Mouse (Mus musculus): Measurements from ENCODE around the gene Pcsk1n. TPM values are rescaled to one million over a fixed set of nuclear protein-coding genes. Genes with fewer than 3 reads are reported as not detected.
A peak's percentile ranks its signal among the peaks of the same experiment; 100 is the strongest.

Pcsk1n gene
- polyA plus RNA-seq (2015; fragmentation: Nextera tagmentation; extraction: Ambion mirVana) = 101 and 151 TPM in 2 replicates

DNA sequence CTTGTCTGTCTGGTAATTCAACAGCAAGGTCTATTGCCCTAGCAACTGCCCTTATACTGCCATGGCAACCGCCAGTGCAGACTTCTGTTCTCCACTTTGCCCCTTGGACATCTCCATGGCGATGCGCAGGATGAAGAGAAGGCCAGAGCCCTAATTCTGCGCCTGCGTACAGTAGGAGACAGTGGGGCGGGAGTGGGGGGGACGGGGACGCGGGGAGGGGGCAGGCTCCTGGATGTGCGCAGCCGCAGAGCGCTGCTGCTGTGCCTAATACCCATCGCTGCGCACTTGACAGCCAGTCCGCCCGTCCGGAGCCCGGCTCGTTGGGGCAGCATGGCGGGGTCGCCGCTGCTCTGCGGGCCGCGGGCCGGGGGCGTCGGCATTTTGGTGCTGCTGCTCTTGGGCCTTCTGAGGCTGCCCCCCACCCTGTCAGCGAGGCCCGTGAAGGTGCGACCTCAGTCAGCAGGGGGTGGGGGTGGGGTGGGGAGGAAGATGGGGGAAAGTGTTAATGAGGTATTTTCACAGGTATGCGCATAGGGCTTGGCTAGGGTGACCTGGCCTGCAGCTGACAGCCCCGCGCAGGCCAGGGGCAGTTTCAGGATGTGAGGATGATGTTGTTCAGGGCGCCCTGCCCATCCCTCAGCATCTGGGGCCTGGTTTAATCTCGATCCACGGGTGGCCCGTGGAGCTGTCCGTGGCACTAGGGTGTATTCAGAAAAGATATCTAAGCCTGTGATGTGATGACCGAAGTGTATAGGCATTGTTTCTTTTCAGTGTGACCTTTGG, at the start of gene Pcsk1n:
TSS of gene Pcsk1n (plus strand) at position 222 of the 783 bp plus-strand sequence.
- Histone ChIP-seq H3K4me3 (replicated peaks; ENCODE audit: low read length) (peak within 1 kb of the TSS; percentile 56), H3K4me2 (ENCODE audit: low read length) (peak within 1 kb of the TSS; percentile 58), H3K36me3 (ENCODE audit: control insufficient read depth, insufficient read depth) (no peaks in the 10 kb centered on the region), H3K27ac (ENCODE audit: low read length) (peak within 1 kb of the TSS; percentile 50), H3K9me3 (ENCODE audit: control insufficient read depth, low read length) (no peaks in the 10 kb centered on the region), H3K27me3 (replicated peaks; ENCODE audit: control insufficient read depth, insufficient read depth, low read length) (peaks cover 3% of the 10 kb centered on the region; the same call in 1 of the 2 replicates), H3K9ac (replicated peaks; ENCODE audit: low read depth, low read length) (peak within 1 kb of the TSS; percentile 59), H3K4me1 (replicated peaks; ENCODE audit: control insufficient read depth, insufficient read depth, low read length) (peaks cover 7% of the 10 kb centered on the region)
- ATAC-seq = peak; percentile 90
- WGBS = 15% methylated on average over 26 of the region's 40 CpGs

GRCm38 (mm10) chrX:7869826-7870225, 49.8 kb upstream of the Pcsk1n start:
- Histone ChIP-seq H3K36me3 (ENCODE audit: control insufficient read depth, insufficient read depth) (peaks cover 5% of the 10 kb centered on the region; the same call in 1 of the 2 replicates), H3K27ac (ENCODE audit: low read length) (no peak overlapping the region), H3K4me2 (ENCODE audit: low read length) (no peak overlapping the region), H3K9ac (replicated peaks; ENCODE audit: low read depth, low read length) (no peak overlapping the region), H3K4me1 (replicated peaks; ENCODE audit: control insufficient read depth, insufficient read depth, low read length) (no peaks in the 10 kb centered on the region), H3K9me3 (ENCODE audit: control insufficient read depth, low read length) (no peaks in the 10 kb centered on the region), H3K4me3 (replicated peaks; ENCODE audit: low read length) (no peak overlapping the region), H3K27me3 (replicated peaks; ENCODE audit: control insufficient read depth, insufficient read depth, low read length) (no peaks in the 10 kb centered on the region)
- 16% methylated on average over 3 of the region's 3 CpGs for WGBS
- no peak for ATAC-seq

DNA sequence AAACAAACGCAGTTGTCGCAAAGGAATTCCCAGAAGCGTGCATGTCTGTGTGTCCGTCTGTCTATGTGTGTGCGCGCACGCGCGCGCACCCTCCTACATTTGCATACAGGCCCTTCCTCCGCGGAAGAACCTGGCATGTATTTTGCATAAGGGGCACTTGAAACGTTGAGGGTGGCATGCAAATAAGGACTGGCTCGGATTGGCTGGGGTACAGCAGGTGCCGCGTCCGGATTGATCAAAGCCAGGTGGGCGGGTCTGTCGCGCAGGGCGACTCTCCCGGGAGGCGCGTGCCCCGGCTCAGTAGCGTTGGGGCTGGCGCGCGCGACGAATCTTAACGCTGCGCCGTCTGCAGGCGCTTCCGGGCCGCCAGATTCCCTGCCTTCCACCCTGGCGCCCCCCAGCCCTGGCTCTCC, 41.6 kb upstream of the Pcsk1n start, which contains the start of gene Pim2:
TSS of gene Pim2 (plus strand) at position 256 of the 413 bp plus-strand sequence.
- Histone ChIP-seq H3K9ac (replicated peaks; ENCODE audit: low read depth, low read length) (peak within 1 kb of the TSS; percentile 63), H3K27ac (ENCODE audit: low read length) (peak within 1 kb of the TSS; percentile 47), H3K4me1 (replicated peaks; ENCODE audit: control insufficient read depth, insufficient read depth, low read length) (peaks cover 13% of the 10 kb centered on the region), H3K4me2 (ENCODE audit: low read length) (peak within 1 kb of the TSS; percentile 77), H3K9me3 (ENCODE audit: control insufficient read depth, low read length) (no peaks in the 10 kb centered on the region), H3K4me3 (replicated peaks; ENCODE audit: low read length) (peak within 1 kb of the TSS; percentile 51), H3K27me3 (replicated peaks; ENCODE audit: control insufficient read depth, insufficient read depth, low read length) (no peaks in the 10 kb centered on the region), H3K36me3 (ENCODE audit: control insufficient read depth, insufficient read depth) (peaks cover 2% of the 10 kb centered on the region; the same call in 1 of the 2 replicates)
- WGBS = 13% methylated on average over 36 of the region's 38 CpGs
- ATAC-seq = peak; percentile 91

- Histone ChIP-seq H3K9ac (replicated peaks; ENCODE audit: low read depth, low read length) (peak overlapping the region; percentile 63), H3K27ac (ENCODE audit: low read length) (no peak overlapping the region), H3K4me1 (replicated peaks; ENCODE audit: control insufficient read depth, insufficient read depth, low read length) (peaks cover 16% of the 10 kb centered on the region), H3K36me3 (ENCODE audit: control insufficient read depth, insufficient read depth) (peaks cover 2% of the 10 kb centered on the region; the same call in 1 of the 2 replicates), H3K9me3 (ENCODE audit: control insufficient read depth, low read length) (no peaks in the 10 kb centered on the region), H3K4me3 (replicated peaks; ENCODE audit: low read length) (peak overlapping the region; percentile 51), H3K27me3 (replicated peaks; ENCODE audit: control insufficient read depth, insufficient read depth, low read length) (no peaks in the 10 kb centered on the region), H3K4me2 (ENCODE audit: low read length) (peak overlapping the region; percentile 77)
- ATAC-seq = peak; percentile 21
- WGBS = 15% methylated on average over 21 of the region's 21 CpGs
Observed at GRCm38 (mm10) chrX:7878495-7878894, 41.1 kb upstream of the Pcsk1n start.

DNA sequence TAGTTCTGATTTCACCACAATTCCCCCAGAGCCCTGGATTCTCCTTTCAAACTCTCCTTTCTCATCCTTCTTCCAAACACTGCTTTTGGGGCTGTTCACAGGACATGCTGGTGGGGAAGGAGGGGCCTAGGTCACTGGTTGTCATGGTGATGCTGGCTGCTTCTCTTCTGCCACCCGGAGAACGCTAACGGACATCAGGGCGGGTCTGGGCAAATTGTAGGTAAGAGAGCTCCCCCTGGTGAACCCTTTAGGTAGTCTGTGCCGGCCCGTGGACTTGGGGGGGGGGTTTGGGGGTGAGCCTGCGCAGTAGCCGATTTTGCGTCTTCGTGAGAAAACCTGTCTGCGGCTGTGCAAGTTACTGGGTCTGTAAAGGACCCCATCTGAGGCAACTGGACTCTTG, 39.8 kb upstream of the Pcsk1n start:
- Histone ChIP-seq H3K9ac (replicated peaks; ENCODE audit: low read depth, low read length) (0 out of 2 replicates have a peak overlapping the region, but pooled peaks have one; percentile 6), H3K4me2 (ENCODE audit: low read length) (peak overlapping the region; percentile 77), H3K27me3 (replicated peaks; ENCODE audit: control insufficient read depth, insufficient read depth, low read length) (no peaks in the 10 kb centered on the region), H3K9me3 (ENCODE audit: control insufficient read depth, low read length) (no peaks in the 10 kb centered on the region), H3K4me3 (replicated peaks; ENCODE audit: low read length) (peak overlapping the region; percentile 51), H3K4me1 (replicated peaks; ENCODE audit: control insufficient read depth, insufficient read depth, low read length) (peaks cover 17% of the 10 kb centered on the region), H3K27ac (ENCODE audit: low read length) (no peak overlapping the region), H3K36me3 (ENCODE audit: control insufficient read depth, insufficient read depth) (no peaks in the 10 kb centered on the region)
- 11% methylated on average over 11 of the region's 11 CpGs for WGBS
- peak; percentile 32 for ATAC-seq

DNA sequence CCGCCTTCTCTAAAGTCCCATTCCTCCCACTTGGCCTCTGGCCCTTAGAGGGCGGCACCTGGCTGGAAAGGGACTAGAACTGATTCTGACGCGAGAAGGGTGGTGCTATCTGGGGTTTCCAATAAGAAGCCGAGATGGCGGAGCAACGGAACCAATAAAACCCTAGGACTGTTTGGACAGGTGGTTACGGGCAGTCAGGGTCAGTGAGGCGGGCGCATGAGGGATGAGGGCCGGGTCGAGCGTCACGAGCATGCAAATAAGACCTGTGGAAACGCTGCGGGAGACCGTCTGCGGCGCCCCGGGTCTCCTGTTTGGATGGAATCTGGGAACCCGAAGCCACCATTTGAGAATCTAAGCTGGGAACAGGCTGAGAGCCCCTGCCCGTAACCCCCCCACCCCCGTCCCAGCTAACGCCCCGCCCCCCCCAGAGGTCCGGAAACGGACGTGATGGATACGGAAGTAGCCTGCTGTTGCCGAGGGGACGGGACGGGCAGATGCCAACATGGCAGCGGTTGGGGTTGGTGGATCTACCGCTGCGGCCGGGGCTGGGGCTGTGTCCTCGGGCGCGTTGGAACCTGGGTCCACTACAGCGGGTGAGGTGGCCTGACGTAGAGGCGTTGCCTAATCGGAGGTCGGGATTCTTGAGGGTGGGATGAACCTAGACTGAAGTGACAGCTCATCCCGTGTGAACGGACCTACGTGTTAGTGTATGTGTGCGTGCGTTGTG, 35.6 kb upstream of the Pcsk1n start, which contains the start of gene Slc35a2:
TSS of gene Slc35a2 (plus strand) at position 188 of the 727 bp plus-strand sequence.
- Histone ChIP-seq H3K27me3 (replicated peaks; ENCODE audit: control insufficient read depth, insufficient read depth, low read length) (no peaks in the 10 kb centered on the region), H3K4me2 (ENCODE audit: low read length) (peak within 1 kb of the TSS; percentile 61), H3K4me1 (replicated peaks; ENCODE audit: control insufficient read depth, insufficient read depth, low read length) (peaks cover 14% of the 10 kb centered on the region), H3K4me3 (replicated peaks; ENCODE audit: low read length) (peak within 1 kb of the TSS; percentile 49), H3K27ac (ENCODE audit: low read length) (peak within 1 kb of the TSS; percentile 78), H3K36me3 (ENCODE audit: control insufficient read depth, insufficient read depth) (no peaks in the 10 kb centered on the region), H3K9ac (replicated peaks; ENCODE audit: low read depth, low read length) (peak within 1 kb of the TSS; percentile 39), H3K9me3 (ENCODE audit: control insufficient read depth, low read length) (no peaks in the 10 kb centered on the region)
- ATAC-seq = peak; percentile 85
- 12% methylated on average over 40 of the region's 49 CpGs for WGBS

GRCm38 (mm10) chrX:7898211-7898610, 21.4 kb upstream of the Pcsk1n start:
- Histone ChIP-seq H3K9ac (replicated peaks; ENCODE audit: low read depth, low read length) (peak overlapping the region; percentile 57), H3K4me3 (replicated peaks; ENCODE audit: low read length) (peak overlapping the region; percentile 59), H3K4me2 (ENCODE audit: low read length) (peak overlapping the region; percentile 54), H3K27me3 (replicated peaks; ENCODE audit: control insufficient read depth, insufficient read depth, low read length) (no peaks in the 10 kb centered on the region), H3K36me3 (ENCODE audit: control insufficient read depth, insufficient read depth) (peaks cover 8% of the 10 kb centered on the region; the same call in 1 of the 2 replicates), H3K27ac (ENCODE audit: low read length) (no peak overlapping the region), H3K9me3 (ENCODE audit: control insufficient read depth, low read length) (no peaks in the 10 kb centered on the region), H3K4me1 (replicated peaks; ENCODE audit: control insufficient read depth, insufficient read depth, low read length) (peaks cover 12% of the 10 kb centered on the region)
- WGBS = 28% methylated on average over 12 of the region's 13 CpGs
- no peak for ATAC-seq

GRCm38 (mm10) chrX:7898880-7899874, 20.4 kb upstream of the Pcsk1n start, which contains the start of the genes Pqbp1 and Timm17b:
Pqbp1 (minus strand) TSS chrX:7899269.
Timm17b (plus strand) TSS chrX:7899357.
- no peaks in the 10 kb centered on the region for H3K9me3 ChIP-seq (ENCODE audit: control insufficient read depth, low read length)
- H3K4me1 ChIP-seq (replicated peaks; ENCODE audit: control insufficient read depth, insufficient read depth, low read length) = peaks cover 12% of the 10 kb centered on the region
- H3K9ac ChIP-seq (replicated peaks; ENCODE audit: low read depth, low read length) = peak within 1 kb of the TSS; percentile 66
- peak; percentile 99 for ATAC-seq
- whole genome bisulfite sequencing = 20% methylated on average over 62 of the region's 62 CpGs
- H3K4me2 ChIP-seq (ENCODE audit: low read length) = peak within 1 kb of the TSS; percentile 58
- H3K4me3 ChIP-seq (replicated peaks; ENCODE audit: low read length) = peak within 1 kb of the TSS; percentile 59
- peaks cover 8% of the 10 kb centered on the region; the same call in 1 of the 2 replicates for H3K36me3 ChIP-seq (ENCODE audit: control insufficient read depth, insufficient read depth)
- H3K27me3 ChIP-seq (replicated peaks; ENCODE audit: control insufficient read depth, insufficient read depth, low read length) = no peaks in the 10 kb centered on the region
- peak within 1 kb of the TSS; percentile 80 for H3K27ac ChIP-seq (ENCODE audit: low read length)

Measured in forebrain, embryonic 16.5 days (tissue).